Mouse (Mus musculus) CH12.LX (cell line): ENCODE measurements around the gene Ankrd9. TPM values are rescaled to one million over a fixed set of nuclear protein-coding genes. Genes with fewer than 3 reads are reported as not detected.

Source experiments
- DNase-seq: peaks from one replicate; pipeline ENCODE4 v3.0.0-alpha.2; 2013; ENCODE audit errors: extremely low read depth
- H3K27ac ChIP-seq: 2 replicates; pipeline ENCODE4 v1.5.1; 2012; ENCODE audit warnings: low read depth, mild to moderate bottlenecking, control low read depth, moderate library complexity; ENCODE audit not compliant: insufficient read depth
- H3K27me3 ChIP-seq: replicated peaks from 2 replicates; pipeline ENCODE3; 2012; ENCODE audit warnings: inconsistent platforms
- H3K36me3 ChIP-seq, 2 experiments: replicated peaks in 1 of 2; 2 replicates each; pipeline versions ENCODE3 to v1.6.1; 2012; ENCODE audit warnings: inconsistent platforms in 1 of 2, low read length in 1 of 2, mild to moderate bottlenecking in 1 of 2, mixed read lengths in 1 of 2, moderate library complexity in 1 of 2; ENCODE audit not compliant: control insufficient read depth in 1 of 2, insufficient read depth in 1 of 2
- H3K4me1 ChIP-seq, 2 experiments: 2 replicates each; pipeline ENCODE4 v1.6.1; 2012; ENCODE audit warnings: inconsistent platforms in 1 of 2, moderate library complexity in 1 of 2; ENCODE audit not compliant: insufficient read depth in 2 of 2, control insufficient read depth in 1 of 2
- H3K4me2 ChIP-seq: 2 replicates; pipeline ENCODE4 v1.6.1; 2012; ENCODE audit warnings: low read depth, mild to moderate bottlenecking, control low read depth; ENCODE audit not compliant: poor library complexity, insufficient read depth, severe bottlenecking
- H3K4me3 ChIP-seq, 3 experiments: fragments of 150-350 bp in 1 of 3; sonication (generic) in 1 of 3; replicated peaks in 1 of 3; 2 replicates each; pipeline versions ENCODE3 to v1.5.1; 2011 to 2012; ENCODE audit warnings: low read depth in 2 of 3, low read length in 2 of 3, mild to moderate bottlenecking in 2 of 3, moderate library complexity in 2 of 3, control low read depth in 1 of 3, improper control_type of control experiment in 1 of 3, inconsistent platforms in 1 of 3, mixed read lengths in 1 of 3; ENCODE audit not compliant: poor library complexity in 1 of 3
- H3K79me2 ChIP-seq: replicated peaks from 2 replicates; pipeline ENCODE4 v1.6.1; 2012; ENCODE audit warnings: mild to moderate bottlenecking, moderate library complexity; ENCODE audit not compliant: control insufficient read depth, poor library complexity, insufficient read depth, severe bottlenecking; ENCODE audit errors: extremely low read depth
- H3K9ac ChIP-seq: 2 replicates; pipeline ENCODE4 v1.6.1; 2012; ENCODE audit warnings: low read depth, mild to moderate bottlenecking, control low read depth, moderate library complexity; ENCODE audit not compliant: insufficient read depth
- H3K9me3 ChIP-seq: replicated peaks from 2 replicates; pipeline ENCODE3; 2012; ENCODE audit warnings: low read length, inconsistent platforms, mixed read lengths
- CHD1 ChIP-seq: IDR thresholded peaks from 2 replicates; pipeline ENCODE4 v1.6.1; 2012; ENCODE audit warnings: low read depth, low read length, improper control_type of control experiment, inconsistent platforms
- CHD2 ChIP-seq: IDR thresholded peaks from 2 replicates; pipeline ENCODE4 v1.6.1; 2011; ENCODE audit warnings: low read length, improper control_type of control experiment
- E2F4 ChIP-seq: IDR thresholded peaks from 2 replicates; pipeline ENCODE4 v1.6.1; 2011; ENCODE audit warnings: low read depth, low read length, improper control_type of control experiment; ENCODE audit not compliant: insufficient replicate concordance
- EP300 ChIP-seq: IDR thresholded peaks from 2 replicates; pipeline ENCODE4 v1.6.1; 2011; ENCODE audit warnings: low read length, improper control_type of control experiment
- GABPA ChIP-seq: IDR thresholded peaks from 2 replicates; pipeline ENCODE4 v1.6.1; 2012; ENCODE audit warnings: low read depth, low read length, improper control_type of control experiment, inconsistent platforms; ENCODE audit not compliant: insufficient replicate concordance
- HCFC1 ChIP-seq: IDR thresholded peaks from 2 replicates; pipeline ENCODE4 v1.6.1; 2012; ENCODE audit warnings: low read depth, mild to moderate bottlenecking, inconsistent platforms, low read length, improper control_type of control experiment
- IRF4 ChIP-seq: IDR thresholded peaks from 2 replicates; pipeline ENCODE4 v1.6.1; 2014; ENCODE audit warnings: low read depth, mild to moderate bottlenecking, inconsistent platforms, low read length, improper control_type of control experiment
- JUN ChIP-seq: IDR thresholded peaks from 2 replicates; pipeline ENCODE4 v1.6.1; 2011; ENCODE audit warnings: low read depth, mild to moderate bottlenecking, low read length, improper control_type of control experiment, moderate library complexity; ENCODE audit not compliant: insufficient read depth
- MAX ChIP-seq: IDR thresholded peaks from 2 replicates; pipeline ENCODE4 v1.6.1; 2011; ENCODE audit warnings: low read length, improper control_type of control experiment
- MXI1 ChIP-seq: IDR thresholded peaks from 2 replicates; pipeline ENCODE4 v1.6.1; 2011; ENCODE audit warnings: mild to moderate bottlenecking, low read depth, low read length, improper control_type of control experiment
- NRF1 ChIP-seq: IDR thresholded peaks from 2 replicates; pipeline ENCODE4 v1.6.1; 2014; ENCODE audit warnings: low read depth, mild to moderate bottlenecking, inconsistent platforms, low read length, improper control_type of control experiment, moderate library complexity
- SIN3A ChIP-seq: IDR thresholded peaks from 2 replicates; pipeline ENCODE4 v1.6.1; 2012; ENCODE audit warnings: low read length, improper control_type of control experiment, inconsistent platforms
- SMC3 ChIP-seq: IDR thresholded peaks from 2 replicates; pipeline ENCODE4 v1.6.1; 2011; ENCODE audit warnings: low read depth, low read length, improper control_type of control experiment
- ZMIZ1 ChIP-seq: IDR thresholded peaks from 2 replicates; pipeline ENCODE4 v1.6.1; 2012; ENCODE audit warnings: low read depth, mild to moderate bottlenecking, inconsistent platforms, low read length, improper control_type of control experiment
- dilution Hi-C: fragments of 300-500 bp; cut with MboI; formaldehyde crosslinking; loops from 2 replicates; pipeline ENCODE4 v1.14.3; 2020; ENCODE audit warnings: low sequenced_read_pairs; ENCODE audit not compliant: extremely low pct_unique_long_range_greater_than_20kb, extremely low pct_ligation_motif_present
- in situ Hi-C: fragments of 300-500 bp; cut with MboI; formaldehyde crosslinking; loops from 3 replicates; pipeline ENCODE4 v1.14.3; 2019; ENCODE audit warnings: low sequenced_read_pairs, low pct_ligation_motif_present, low pct_unique_long_range_greater_than_20kb, mixed read lengths
- polyA plus RNA-seq: library from polyadenylated mRNA; unstranded; fragments of >175 nt; gene quantifications from 2 replicates; pipeline ENCODE4 v1.2.1, GENCODE M21; 2012; ENCODE audit warnings: low read depth; ENCODE audit not compliant: insufficient read length
- total RNA-seq, 2 experiments: library from RNA; depleted of rRNA; stranded (reverse); fragments of 300-350 nt in 1 of 2; fragments of >200 nt in 1 of 2; gene quantifications; 2 replicates each; pipeline ENCODE4 v1.2.3; 2012 to 2014

Gene Ankrd9
- total and polyA plus RNA-seq, 3 experiments, result 2.4 to 5.2 (median 2.5) TPM

DNA sequence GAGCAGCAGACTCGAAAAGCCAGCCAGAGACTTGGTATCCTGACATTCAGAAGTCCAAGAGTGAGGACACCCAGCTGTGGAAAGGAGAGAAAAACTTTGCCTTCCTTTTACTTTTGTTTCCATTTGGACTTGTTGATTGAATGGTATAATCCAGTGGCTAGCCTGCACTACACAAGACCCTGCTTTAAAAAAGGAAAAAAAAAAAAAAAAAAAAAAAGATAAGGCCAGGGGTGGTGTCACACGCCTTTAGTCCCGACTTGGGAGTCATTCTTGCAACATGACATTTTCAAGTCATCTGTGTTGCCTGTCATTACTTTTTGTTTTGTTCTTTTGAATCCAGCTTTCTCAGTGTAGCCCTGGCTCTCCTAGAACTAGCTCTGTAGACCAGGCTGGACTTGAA, 42.7 kb upstream of the Ankrd9 start:
- Histone ChIP-seq H3K9me3 (no peaks in the 10 kb centered on the region), H3K4me3 (no peak overlapping the region)
- TF ChIP-seq HCFC1 (no peak), CHD1 (no peak), EP300 (no peak)

DNA sequence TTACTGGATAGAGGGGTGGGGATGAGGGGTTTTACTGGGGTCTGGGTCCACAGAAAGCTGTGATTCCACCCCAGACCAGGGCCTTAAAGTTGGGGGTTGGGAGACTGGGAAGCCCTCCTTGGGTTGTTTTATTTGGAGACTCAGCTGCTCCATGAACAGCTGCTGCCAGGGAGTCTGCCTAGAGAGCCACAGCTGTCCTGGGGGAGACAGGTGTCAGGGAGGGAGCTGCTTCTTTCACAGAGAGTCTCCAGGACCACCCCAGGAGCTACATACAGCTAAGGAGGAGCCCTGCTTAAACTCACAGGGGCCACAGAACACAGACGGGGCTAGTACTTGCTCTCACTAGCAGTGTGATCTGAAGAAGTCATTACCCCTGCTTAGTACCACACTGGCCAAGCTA, 42.3 kb upstream of the Ankrd9 start:
- Histone ChIP-seq H3K4me3 (no peak overlapping the region), H3K9ac (no peak overlapping the region), H3K27me3 (no peaks in the 10 kb centered on the region), H3K9me3 (no peaks in the 10 kb centered on the region), H3K36me3 (no peaks in the 10 kb centered on the region), H3K4me2 (no peak overlapping the region), H3K79me2 (no peaks in the 10 kb centered on the region), H3K4me1 (peaks cover 2 to 6% of the 10 kb centered on the region in 2 experiments; a peak in 1 of 4 replicates), H3K27ac (no peak overlapping the region)
- dilution Hi-C loops (no loop called here), in situ Hi-C loops (no loop called here)
- DNase-seq, result no peak
- no peak for TF ChIP-seq SMC3
- TF ChIP-seq ZMIZ1, result no peak
- no peak for TF ChIP-seq NRF1
- TF ChIP-seq IRF4, result no peak
- no peak for TF ChIP-seq GABPA
- TF ChIP-seq CHD2, result no peak
- no peak for TF ChIP-seq MAX
- no peak for TF ChIP-seq HCFC1
- TF ChIP-seq JUN, result no peak

More for the DNA sequence above, 42.7 kb upstream of the Ankrd9 start:
- H3K36me3 ChIP-seq, result no peaks in the 10 kb centered on the region
- no peaks in the 10 kb centered on the region for H3K79me2 ChIP-seq
- H3K4me2 ChIP-seq, result no peak overlapping the region
- no peak overlapping the region for H3K27ac ChIP-seq
- dilution Hi-C loops, result no loop called here
- H3K4me1 ChIP-seq, result peaks cover 2 to 6% of the 10 kb centered on the region in 2 experiments; a peak in 1 of 4 replicates
- no peaks in the 10 kb centered on the region for H3K27me3 ChIP-seq
- DNase-seq, result no peak
- H3K9ac ChIP-seq, result no peak overlapping the region
- in situ Hi-C loops, result no loop called here

DNA sequence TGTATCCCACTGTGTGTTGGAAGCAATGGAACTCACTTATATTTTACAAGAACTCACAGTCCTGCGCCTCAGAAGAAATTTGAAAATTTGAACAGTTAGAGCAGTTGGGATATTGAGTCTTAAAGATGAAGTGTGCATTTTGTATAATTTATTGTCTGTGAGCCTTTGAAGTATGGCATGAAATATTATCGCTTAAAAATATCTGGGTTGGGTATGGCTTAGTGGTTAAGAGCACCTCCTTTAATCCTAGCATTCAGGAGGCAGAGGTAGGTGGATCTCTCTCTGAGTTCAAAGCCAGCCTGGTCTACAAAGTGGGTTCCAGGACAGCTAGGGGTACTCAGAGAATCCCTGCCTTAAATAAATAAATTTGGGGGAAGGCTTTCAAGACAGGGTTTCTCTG, 40.2 kb upstream of the Ankrd9 start:
- H3K27me3 ChIP-seq, result no peaks in the 10 kb centered on the region
- no peak overlapping the region for H3K4me2 ChIP-seq
- H3K79me2 ChIP-seq, result no peaks in the 10 kb centered on the region
- H3K4me3 ChIP-seq, result no peak overlapping the region
- no peak for TF ChIP-seq MXI1
- no peak for TF ChIP-seq CHD2
- TF ChIP-seq JUN, result no peak
- TF ChIP-seq E2F4, result no peak
- no peak for TF ChIP-seq SIN3A
- no peak for TF ChIP-seq NRF1
- dilution Hi-C loops (no loop called here), in situ Hi-C loops (no loop called here)
- H3K27ac ChIP-seq, result no peak overlapping the region
- H3K4me1 ChIP-seq, result peaks cover 2 to 4% of the 10 kb centered on the region in 2 experiments; a peak in 1 of 4 replicates
- H3K9ac ChIP-seq, result no peak overlapping the region
- no peaks in the 10 kb centered on the region for H3K9me3 ChIP-seq
- DNase-seq, result no peak
- no peaks in the 10 kb centered on the region for H3K36me3 ChIP-seq
